Mouse (Mus musculus): ENCODE data around the gene Gm28051.

Gene Gm28051

GRCm38 (mm10) chr12:102725761-102726175 lies 31.8 kb downstream of the Gm28051 start:
- no peak for DNase-seq (ENCODE audit: low read depth, low spot score)
- no peaks in the 10 kb centered on the region for H3K27me3 ChIP-seq (ENCODE audit: control insufficient read depth, insufficient read depth, low read length, poor library complexity, severe bottlenecking)
- no peaks in the 10 kb centered on the region for H3K36me3 ChIP-seq (ENCODE audit: control insufficient read depth, insufficient read depth, low read length, poor library complexity, severe bottlenecking)

GRCm38 (mm10) chr12:102725146-102725545 lies 32.4 kb downstream of the Gm28051 start:
- no peak for DNase-seq (ENCODE audit: low read depth, low spot score)
- Histone ChIP-seq H3K36me3 (ENCODE audit: control insufficient read depth, insufficient read depth, low read length, poor library complexity, severe bottlenecking) (no peaks in the 10 kb centered on the region), H3K27me3 (ENCODE audit: control insufficient read depth, insufficient read depth, low read length, poor library complexity, severe bottlenecking) (no peaks in the 10 kb centered on the region)

- no peaks in the 10 kb centered on the region for H3K27me3 ChIP-seq (ENCODE audit: control insufficient read depth, insufficient read depth, low read length, poor library complexity, severe bottlenecking)
- DNase-seq (ENCODE audit: low read depth, low spot score) = no peak
- no peaks in the 10 kb centered on the region for H3K36me3 ChIP-seq (ENCODE audit: control insufficient read depth, insufficient read depth, low read length, poor library complexity, severe bottlenecking)
These were observed 33.7 kb downstream of the Gm28051 start for GRCm38 (mm10) chr12:102723861-102724260.

- DNase-seq (ENCODE audit: low read depth, low spot score) = no peak
- H3K36me3 ChIP-seq (ENCODE audit: control insufficient read depth, insufficient read depth, low read length, poor library complexity, severe bottlenecking) = no peaks in the 10 kb centered on the region
- no peaks in the 10 kb centered on the region for H3K27me3 ChIP-seq (ENCODE audit: control insufficient read depth, insufficient read depth, low read length, poor library complexity, severe bottlenecking)
These were observed 34.6 kb downstream of the Gm28051 start for GRCm38 (mm10) chr12:102722966-102723365.

GRCm38 (mm10) chr12:102722451-102722850 lies 35.1 kb downstream of the Gm28051 start:
- Histone ChIP-seq H3K27me3 (ENCODE audit: control insufficient read depth, insufficient read depth, low read length, poor library complexity, severe bottlenecking) (no peaks in the 10 kb centered on the region), H3K36me3 (ENCODE audit: control insufficient read depth, insufficient read depth, low read length, poor library complexity, severe bottlenecking) (no peaks in the 10 kb centered on the region)
- no peak for DNase-seq (ENCODE audit: low read depth, low spot score)

- DNase-seq (ENCODE audit: low read depth, low spot score) = peak; percentile 80
- Histone ChIP-seq H3K36me3 (ENCODE audit: control insufficient read depth, insufficient read depth, low read length, poor library complexity, severe bottlenecking) (no peaks in the 10 kb centered on the region), H3K27me3 (ENCODE audit: control insufficient read depth, insufficient read depth, low read length, poor library complexity, severe bottlenecking) (no peaks in the 10 kb centered on the region)
These were observed 37.8 kb downstream of the Gm28051 start for GRCm38 (mm10) chr12:102719552-102720315.

- Histone ChIP-seq H3K36me3 (ENCODE audit: control insufficient read depth, insufficient read depth, low read length, poor library complexity, severe bottlenecking) (no peaks in the 10 kb centered on the region), H3K27me3 (ENCODE audit: control insufficient read depth, insufficient read depth, low read length, poor library complexity, severe bottlenecking) (no peaks in the 10 kb centered on the region)
- DNase-seq (ENCODE audit: low read depth, low spot score) = no peak
These were observed 42.7 kb downstream of the Gm28051 start for GRCm38 (mm10) chr12:102714654-102715395.

GRCm38 (mm10) chr12:102714116-102714515 lies 43.4 kb downstream of the Gm28051 start:
- peak; percentile 71 for DNase-seq (ENCODE audit: low read depth, low spot score)
- no peaks in the 10 kb centered on the region for H3K36me3 ChIP-seq (ENCODE audit: control insufficient read depth, insufficient read depth, low read length, poor library complexity, severe bottlenecking)
- H3K27me3 ChIP-seq (ENCODE audit: control insufficient read depth, insufficient read depth, low read length, poor library complexity, severe bottlenecking) = no peaks in the 10 kb centered on the region

GRCm38 (mm10) chr12:102713153-102713865 lies 44.3 kb downstream of the Gm28051 start:
- Histone ChIP-seq H3K36me3 (ENCODE audit: control insufficient read depth, insufficient read depth, low read length, poor library complexity, severe bottlenecking) (no peaks in the 10 kb centered on the region), H3K27me3 (ENCODE audit: control insufficient read depth, insufficient read depth, low read length, poor library complexity, severe bottlenecking) (no peaks in the 10 kb centered on the region)
- DNase-seq (ENCODE audit: low read depth, low spot score) = peak; percentile 35

- Histone ChIP-seq H3K27me3 (ENCODE audit: control insufficient read depth, insufficient read depth, low read length, poor library complexity, severe bottlenecking) (no peaks in the 10 kb centered on the region), H3K36me3 (ENCODE audit: control insufficient read depth, insufficient read depth, low read length, poor library complexity, severe bottlenecking) (no peaks in the 10 kb centered on the region)
- DNase-seq (ENCODE audit: low read depth, low spot score) = no peak
These were observed 46.7 kb downstream of the Gm28051 start for GRCm38 (mm10) chr12:102710851-102711375.

- DNase-seq (ENCODE audit: low read depth, low spot score) = no peak
- H3K27me3 ChIP-seq (ENCODE audit: control insufficient read depth, insufficient read depth, low read length, poor library complexity, severe bottlenecking) = no peaks in the 10 kb centered on the region
- H3K36me3 ChIP-seq (ENCODE audit: control insufficient read depth, insufficient read depth, low read length, poor library complexity, severe bottlenecking) = no peaks in the 10 kb centered on the region
These were observed 47.7 kb downstream of the Gm28051 start for GRCm38 (mm10) chr12:102709896-102710295.

GRCm38 (mm10) chr12:102708220-102708619 lies 49.3 kb downstream of the Gm28051 start:
- DNase-seq (ENCODE audit: low read depth, low spot score) = no peak
- Histone ChIP-seq H3K36me3 (ENCODE audit: control insufficient read depth, insufficient read depth, low read length, poor library complexity, severe bottlenecking) (no peaks in the 10 kb centered on the region), H3K27me3 (ENCODE audit: control insufficient read depth, insufficient read depth, low read length, poor library complexity, severe bottlenecking) (no peaks in the 10 kb centered on the region)

GRCm38 (mm10) chr12:102706833-102707463 lies 50.6 kb downstream of the Gm28051 start:
- H3K27me3 ChIP-seq (ENCODE audit: control insufficient read depth, insufficient read depth, low read length, poor library complexity, severe bottlenecking) = no peaks in the 10 kb centered on the region
- no peak for DNase-seq (ENCODE audit: low read depth, low spot score)
- no peaks in the 10 kb centered on the region for H3K36me3 ChIP-seq (ENCODE audit: control insufficient read depth, insufficient read depth, low read length, poor library complexity, severe bottlenecking)

GRCm38 (mm10) chr12:102705906-102706640 lies 51.5 kb downstream of the Gm28051 start:
- H3K36me3 ChIP-seq (ENCODE audit: control insufficient read depth, insufficient read depth, low read length, poor library complexity, severe bottlenecking) = no peaks in the 10 kb centered on the region
- no peak for DNase-seq (ENCODE audit: low read depth, low spot score)
- H3K27me3 ChIP-seq (ENCODE audit: control insufficient read depth, insufficient read depth, low read length, poor library complexity, severe bottlenecking) = no peaks in the 10 kb centered on the region

All from splenic B cell, adult 2 months (primary cell).